Mouse (Mus musculus): Measurements from ENCODE around the gene Tox3.

The Tox3 gene

DNA sequence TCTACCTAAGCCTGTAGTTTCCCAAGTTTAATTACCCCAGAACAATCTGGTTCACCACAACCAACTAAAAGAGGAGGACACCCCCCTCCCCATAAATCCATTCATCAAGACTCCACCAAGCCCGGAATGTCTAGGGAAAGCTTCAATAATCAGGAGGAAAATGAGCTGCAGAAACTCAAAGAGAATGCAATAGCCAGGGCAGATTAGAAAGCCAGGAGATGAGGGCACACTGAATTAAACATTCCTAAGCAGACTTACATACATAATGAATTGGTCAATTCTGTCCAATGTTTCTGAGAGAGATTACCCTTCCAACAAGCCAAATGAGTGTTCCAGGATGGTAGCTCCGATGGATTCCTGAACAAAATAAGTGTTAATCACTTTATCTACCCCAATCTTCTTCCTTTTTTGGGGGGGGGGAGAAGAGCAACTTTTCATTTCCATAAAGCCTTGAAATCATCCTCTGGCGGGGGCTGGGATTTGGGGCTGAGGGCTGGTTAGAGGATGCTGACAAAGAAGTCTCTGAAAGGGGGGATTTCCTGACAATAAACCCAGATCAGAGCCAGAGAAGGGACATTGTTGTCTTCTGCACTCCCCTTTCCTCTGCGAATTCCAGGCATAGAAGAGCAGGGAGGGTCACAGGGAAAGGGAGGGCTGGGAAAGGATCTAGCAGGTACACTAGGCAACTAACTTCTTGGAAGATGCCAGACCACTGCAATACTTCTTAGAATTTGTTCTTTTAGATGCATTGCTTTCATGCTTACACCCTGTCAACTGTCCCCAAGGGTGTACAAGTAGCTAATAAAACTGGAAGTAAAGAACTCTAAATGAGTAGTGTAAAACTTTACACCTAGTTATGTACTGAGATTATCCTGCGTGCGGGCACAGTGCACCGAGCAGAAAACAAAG is 17.5 kb downstream of the Tox3 start:
- DNase-seq (ENCODE audit: low spot score in 2 of 2) = no peak

DNA sequence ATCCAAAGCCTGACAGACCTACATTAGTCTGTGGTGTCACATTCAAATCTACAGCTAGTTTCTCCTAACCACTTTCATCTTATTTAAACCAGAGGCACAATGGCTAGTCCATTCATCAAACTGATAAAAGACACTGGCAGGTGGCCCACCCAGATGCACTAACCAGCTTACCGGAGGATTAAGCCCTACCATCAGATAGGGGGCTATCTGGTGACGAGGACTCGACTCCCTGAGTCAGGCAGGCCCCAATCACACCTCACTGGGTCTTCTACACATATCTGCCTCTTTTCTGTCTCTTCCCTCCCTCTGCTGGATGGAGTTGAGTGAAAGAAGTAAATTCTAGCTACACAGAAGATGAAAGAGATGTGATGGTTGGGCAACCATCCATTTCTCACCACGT is 24.3 kb downstream of the Tox3 start:
- DNase-seq (ENCODE audit: low spot score in 2 of 2) = no peak

DNA sequence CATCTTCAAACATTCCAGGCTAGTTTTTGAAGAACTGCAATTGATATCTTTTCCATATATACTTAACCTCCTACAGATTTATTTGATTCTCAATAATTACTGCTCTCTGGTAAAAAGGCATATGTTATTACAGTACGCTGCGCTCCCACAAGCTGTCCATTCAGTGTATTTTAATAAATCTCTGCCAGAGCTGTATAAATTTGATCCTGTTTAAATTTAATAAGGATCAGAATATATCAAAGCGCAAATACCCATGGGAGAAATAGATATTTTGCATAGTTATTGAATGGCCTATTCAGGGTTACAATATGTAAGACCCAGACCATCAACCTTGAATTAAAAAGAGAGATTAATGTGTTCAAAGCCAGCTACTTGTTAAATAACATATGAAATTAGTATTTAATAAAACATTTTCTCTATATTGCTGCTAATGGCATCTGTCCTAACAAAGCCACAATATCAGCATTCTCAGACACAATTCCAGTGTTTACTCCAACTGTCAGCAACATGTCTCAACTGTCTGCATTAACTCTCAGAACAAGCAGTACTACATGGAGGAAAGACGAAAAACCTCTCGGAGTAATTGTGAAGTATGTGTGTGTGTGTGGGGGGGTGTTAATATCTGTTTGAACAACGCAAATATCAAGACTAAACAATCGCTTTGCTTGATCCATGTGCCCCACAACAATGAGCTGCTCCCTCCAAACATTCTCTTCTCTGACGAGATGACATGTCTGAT is 25.3 kb downstream of the Tox3 start:
- DNase-seq (ENCODE audit: low spot score in 2 of 2) = no peak

DNA sequence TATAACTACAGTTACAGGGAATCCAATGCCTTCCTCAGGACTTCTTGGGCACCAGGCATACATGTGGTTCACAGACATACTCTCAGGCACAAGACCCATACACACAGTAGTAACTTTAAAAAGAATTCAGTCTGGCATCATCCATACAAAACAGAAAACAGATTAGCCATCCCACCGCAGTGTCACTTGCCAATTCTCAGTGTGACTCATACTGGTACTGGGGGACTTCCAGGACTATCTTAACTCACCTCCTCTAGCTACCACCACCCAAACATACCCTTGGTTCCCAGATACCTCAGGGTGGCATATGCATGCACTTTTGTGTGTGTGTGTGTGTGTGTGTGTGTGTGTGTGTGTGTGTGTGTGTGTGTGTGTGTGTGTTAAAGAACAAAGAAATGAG is 26.9 kb downstream of the Tox3 start:
- DNase-seq (ENCODE audit: low spot score in 2 of 2) = no peak

DNA sequence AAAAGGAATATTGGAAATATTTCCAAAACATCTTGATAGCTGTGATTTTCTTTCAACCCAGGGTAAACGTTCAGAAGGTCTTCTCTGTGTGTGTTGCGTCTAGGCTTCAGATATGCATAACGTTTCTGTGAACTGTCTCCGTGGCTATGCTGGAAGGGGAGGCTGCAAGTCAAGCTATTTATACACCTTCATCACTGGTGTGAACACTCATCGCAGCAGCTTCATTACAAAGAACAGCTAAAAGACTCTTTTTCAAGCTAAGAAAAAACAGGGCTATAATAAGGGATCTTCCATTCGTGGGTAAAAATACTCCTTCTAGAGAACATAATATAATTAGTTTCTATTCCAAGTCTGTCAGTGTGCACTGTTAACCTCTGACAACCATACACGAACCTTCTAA is 33.8 kb downstream of the Tox3 start:
- DNase-seq (ENCODE audit: low spot score in 2 of 2) = no peak

DNA sequence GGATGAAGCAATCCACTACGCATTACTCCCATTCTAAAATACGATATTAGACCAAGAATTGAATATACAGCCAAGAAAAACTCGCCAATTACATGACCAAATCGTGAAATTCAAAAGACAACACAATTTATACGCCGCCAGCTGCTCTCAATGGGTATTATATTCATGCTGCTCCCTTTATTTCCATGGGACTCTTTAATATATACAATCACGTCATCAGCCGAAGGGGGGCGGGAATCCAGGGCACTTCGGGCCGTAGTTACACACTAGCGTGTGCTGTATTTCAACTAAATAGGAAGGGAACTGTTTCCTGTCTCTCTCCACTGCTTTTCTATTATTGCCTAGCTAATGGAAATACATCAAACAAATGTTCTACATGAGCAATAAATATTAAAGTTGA is 45.2 kb downstream of the Tox3 start:
- DNase-seq (ENCODE audit: low spot score in 2 of 2) = no peak

DNA sequence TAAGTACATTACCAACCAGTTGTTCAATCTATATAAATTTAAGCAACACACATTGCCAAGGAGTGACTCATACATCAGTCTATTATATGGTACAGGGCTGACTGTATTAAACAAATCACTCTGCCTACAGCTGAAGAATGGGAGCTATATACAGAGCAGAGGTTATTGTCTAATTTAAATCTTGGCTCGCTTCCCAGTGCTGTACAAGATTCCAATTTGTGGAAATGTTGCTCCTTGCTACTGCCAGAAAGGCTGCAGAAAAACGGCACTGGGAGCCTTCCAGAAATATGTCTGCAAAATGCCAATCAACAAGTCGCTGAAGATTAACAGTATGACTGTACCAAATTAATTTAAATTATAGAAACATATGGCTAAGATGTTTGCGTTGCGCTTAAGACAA is 45.9 kb downstream of the Tox3 start:
- no peak for DNase-seq (ENCODE audit: low spot score in 2 of 2)

DNA sequence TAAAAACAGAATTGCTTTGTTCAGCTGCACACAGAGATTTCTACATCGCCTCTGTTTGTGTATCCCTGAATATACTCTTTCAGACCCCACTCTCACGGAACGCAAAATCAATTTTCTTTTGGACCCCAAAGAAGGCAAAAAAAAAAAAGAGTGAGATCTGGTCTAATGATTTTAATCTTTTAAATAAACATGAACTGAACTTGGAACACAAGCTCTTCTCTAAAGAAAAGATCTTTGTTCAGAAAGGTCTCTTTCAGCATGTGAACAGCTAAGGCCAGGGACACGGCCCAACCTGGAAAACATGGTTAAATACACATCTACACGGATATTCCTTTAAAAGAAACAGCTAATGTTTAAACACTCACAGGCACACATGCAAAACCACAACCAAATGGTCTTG is 46.6 kb downstream of the Tox3 start:
- no peak for DNase-seq (ENCODE audit: low spot score in 2 of 2)

DNA sequence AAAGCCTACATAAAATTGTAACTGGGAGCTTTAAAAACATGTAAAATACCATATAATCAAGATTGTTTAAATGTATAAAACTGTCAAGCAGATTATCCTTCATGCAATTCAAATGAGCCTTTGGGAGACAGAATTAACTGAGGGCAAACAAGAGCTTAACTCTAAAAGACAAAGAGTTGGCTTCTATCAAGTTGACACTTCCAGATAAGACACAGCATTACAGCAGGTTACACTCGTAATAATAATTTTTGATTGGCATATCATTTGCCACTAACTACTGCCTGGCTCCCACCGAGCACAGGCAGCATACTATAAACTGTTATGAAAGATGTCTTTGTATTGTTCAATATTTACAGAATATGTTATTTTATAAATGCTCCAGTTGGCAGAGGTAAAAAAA is 47.2 kb downstream of the Tox3 start:
- no peak for DNase-seq (ENCODE audit: low spot score in 2 of 2)

DNA sequence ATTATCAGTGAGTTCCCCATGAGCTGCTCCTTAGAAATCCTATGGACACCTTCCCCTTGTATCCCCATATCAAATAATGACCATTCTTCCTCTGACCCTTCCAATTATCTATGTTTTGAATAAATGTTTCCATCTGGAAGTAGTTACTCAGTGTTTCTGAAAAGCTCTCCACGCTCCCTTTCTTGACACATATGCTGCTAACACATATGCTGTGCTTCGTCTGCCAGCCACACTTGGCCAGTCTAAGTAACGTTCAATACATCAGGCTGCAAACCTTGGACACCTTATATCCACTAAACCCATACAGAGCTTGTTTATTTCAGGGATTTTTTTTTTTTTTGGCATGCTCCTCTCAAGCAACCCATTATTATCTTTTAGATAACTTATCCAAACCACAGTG is 54.1 kb downstream of the Tox3 start:
- no peak for DNase-seq (ENCODE audit: low spot score in 2 of 2)

DNA sequence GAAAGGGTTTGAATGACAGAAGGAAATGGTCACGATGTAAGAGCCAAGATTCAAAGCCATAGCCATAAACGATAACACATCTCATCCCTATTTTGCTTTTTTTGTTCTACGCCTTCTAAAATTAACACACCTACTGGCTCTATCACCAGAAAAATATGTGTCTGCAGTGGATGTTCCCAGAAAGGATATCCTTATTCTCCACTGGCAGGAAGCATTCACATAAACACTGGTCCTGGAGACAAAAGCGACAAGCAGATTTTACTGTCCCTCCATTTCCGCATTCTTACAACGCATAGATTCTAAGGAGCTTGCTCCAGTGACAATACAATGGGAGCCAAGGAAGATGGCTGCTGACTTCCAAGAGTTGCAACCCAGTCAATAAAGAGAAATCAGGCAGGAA is 57.3 kb downstream of the Tox3 start:
- no peak for DNase-seq (ENCODE audit: low spot score in 2 of 2)

DNA sequence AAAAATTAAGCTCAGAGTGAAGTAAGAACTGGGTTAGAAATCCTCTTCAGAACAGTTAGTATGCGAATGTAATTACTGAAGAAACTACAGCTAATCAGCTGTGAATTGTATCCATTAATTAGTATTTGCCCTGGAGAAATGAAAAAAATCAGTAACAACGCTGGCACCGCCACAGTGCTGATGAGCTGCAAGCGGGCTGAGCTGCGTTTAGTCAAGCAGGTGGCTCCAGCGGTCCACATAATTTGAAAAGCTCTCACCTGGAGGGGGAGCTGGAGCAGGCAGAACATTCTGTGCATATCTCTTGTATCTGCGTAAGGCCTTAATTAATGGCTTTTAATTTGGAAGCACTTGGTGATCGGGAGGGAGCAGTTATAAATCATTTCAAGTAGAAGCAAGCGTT is 71.4 kb downstream of the Tox3 start:
- no peak for DNase-seq (ENCODE audit: low spot score in 2 of 2)

DNA sequence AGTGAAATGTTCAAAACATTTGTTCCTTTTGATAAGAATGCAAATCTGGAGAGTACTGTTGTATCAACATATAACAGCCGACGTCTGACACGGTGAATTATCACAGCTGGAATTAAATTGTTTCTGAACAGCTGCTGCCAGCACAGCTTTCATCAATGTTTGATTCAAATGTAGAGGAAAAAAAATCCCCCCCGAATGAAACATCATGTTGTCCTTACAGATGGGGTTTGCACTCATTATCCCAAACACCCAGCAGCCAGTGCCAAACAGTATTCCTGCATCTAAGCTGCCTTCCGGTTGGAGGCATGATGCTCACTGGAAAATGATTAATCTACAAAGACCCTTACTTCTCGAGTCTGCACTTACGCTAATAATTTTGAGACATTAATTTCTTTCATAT is 75.0 kb downstream of the Tox3 start:
- DNase-seq (ENCODE audit: low spot score in 2 of 2) = no peak

DNA sequence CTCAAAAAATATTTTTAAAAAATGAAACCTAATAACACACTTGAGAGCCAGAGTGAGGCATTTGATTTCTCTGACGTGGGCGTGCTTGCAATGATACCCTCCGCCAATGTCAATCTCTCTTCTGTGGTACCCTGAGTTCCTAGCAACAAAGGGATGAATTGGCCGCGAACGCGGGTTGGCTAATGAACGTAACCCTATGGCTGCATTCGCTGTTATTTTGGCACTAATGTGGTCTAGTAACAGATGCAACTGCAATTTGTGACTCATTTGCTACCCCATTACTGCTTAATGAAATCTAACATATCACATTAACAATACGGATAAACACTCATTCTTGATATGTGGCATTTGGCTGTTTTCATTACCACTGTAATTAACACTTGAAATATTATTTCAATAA is 76.2 kb downstream of the Tox3 start:
- no peak for DNase-seq (ENCODE audit: low spot score in 2 of 2)

DNA sequence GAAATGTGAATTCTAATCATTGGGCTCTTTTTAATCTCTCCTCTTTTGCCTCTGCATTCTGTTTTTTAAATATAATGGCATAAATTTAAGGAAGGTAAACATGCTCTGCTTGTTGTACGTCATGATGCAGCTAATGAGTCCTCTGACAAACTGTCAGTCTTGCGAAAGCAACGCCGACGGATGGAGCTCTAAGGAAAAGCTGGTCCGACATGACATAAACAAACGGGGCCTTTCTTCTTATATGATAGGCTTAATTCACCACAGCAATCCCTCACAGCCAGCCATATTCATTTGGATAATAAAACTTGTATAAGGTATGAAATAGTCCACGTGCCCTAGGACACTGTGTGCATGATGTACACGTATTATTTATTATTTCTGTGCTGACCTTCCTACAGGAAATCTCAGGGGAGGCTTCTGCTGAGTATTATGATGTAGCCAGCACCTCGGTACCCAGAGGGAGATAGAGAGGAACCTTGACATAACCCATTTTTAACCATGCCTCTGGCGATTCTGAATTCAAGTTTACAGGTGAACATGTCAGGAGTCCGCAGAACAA is 80.4 kb downstream of the Tox3 start:
- DNase-seq (ENCODE audit: low spot score in 2 of 2) = no peak

DNA sequence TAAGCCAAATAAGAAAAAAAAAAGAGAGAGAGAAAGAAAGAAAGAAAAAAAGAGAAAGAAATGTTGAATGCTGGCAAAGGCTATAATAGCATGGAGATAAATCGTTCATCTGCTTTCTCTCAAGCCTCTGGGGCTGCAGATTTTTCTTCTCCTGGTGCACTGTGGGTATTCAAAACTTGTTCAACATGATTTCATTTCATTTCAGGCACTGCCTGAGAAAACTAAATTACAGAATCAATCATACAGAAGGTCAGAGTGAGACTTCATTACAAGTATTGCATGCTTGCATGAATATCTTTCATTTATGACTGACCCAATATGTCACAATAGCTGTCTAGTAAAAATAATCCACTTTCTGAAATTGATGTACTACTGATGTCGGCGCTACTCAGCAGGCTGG is 81.2 kb downstream of the Tox3 start:
- DNase-seq (ENCODE audit: low spot score in 2 of 2) = no peak

DNA sequence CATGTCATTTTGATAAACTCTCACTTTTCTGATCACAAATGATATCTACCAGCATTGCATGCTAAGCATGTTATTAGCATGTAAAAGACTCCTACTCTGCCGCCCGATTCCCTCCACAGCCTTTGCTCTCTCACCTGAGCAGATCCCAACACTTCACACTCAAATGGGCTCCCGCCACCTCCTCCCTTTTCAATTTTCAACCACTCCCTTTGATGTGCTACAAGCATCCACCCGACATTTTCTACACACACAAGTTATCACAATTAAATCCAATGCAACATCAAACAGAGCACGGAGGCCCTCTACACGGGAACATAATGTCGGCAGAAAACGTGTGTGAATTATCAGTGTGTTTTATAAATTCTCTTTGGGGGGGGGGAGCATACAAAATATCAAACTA is 81.9 kb downstream of the Tox3 start:
- no peak for DNase-seq (ENCODE audit: low spot score in 2 of 2)

DNA sequence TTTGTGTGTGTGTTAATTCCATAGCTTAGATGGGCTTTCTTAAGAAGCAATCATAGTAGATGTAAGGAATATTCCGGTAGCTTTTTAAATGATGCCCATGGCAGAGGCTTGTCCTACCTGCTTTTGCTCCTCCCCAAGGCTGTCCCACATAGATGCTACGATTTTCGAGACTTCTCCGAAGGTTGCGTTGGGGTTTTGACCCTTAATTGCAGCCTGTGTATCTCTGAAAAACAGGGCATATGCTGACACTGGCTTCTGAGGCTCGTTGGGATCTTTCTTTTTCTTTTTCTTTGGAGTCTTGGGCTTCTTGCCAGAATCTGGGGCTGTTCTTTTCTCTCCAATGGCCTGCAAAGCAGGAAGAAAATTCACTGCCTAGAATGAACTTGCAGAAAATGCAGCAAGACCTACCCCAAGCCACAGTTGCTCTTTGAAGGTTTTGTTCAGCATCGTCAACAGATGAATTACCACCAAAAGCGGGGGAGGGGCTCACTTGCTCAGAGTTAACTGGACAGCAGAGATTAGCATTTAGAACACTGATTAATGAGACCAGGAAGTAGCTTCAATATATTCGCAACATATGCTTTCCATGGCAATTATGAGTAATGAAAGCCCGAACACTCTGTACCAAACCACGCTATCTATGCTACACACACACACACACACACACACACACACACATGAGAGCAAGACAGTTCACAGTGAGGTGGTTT is 93.8 kb downstream of the Tox3 start:
- peak in 1 of 2 experiments; percentile 6 for DNase-seq (ENCODE audit: low spot score in 2 of 2)

DNA sequence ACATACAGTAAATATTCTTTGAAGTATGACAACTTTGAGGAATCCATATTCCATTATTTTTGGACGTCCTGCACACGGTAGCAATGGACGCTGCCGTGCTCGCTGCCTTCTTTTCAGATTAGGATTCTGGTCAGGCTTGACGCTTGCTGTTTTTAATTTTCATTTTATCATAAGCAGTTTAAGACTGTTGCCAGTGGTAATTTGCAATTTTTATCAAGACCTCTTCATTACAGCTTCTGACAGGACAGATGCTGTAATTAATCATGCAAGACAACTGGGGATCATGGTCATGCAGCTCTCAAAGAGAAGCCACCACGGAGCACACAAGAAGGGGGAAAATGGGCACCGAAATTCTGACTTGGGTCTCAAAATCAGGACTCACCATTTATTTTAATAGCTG is 101.8 kb downstream of the Tox3 start:
- DNase-seq (ENCODE audit: low spot score in 2 of 2) = no peak

DNA sequence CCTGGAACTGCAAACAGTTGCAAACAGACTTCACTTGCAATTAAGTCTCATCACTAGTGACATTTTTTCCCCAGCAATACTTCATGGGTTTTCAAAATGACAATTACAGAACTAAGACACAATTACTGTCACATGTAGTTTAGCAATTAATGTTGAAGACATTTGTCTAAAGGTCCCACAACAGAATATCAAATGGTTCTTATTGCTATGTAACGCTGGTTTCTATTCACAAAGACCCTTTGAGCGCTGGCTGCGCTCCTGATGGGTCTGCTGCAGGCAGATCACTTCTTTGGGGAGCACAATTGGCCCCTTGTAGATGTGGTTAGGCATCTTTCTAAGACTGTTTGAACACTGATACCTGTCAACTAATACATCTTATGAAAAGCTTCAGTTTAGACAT is 102.3 kb downstream of the Tox3 start:
- no peak for DNase-seq (ENCODE audit: low spot score in 2 of 2)

DNA sequence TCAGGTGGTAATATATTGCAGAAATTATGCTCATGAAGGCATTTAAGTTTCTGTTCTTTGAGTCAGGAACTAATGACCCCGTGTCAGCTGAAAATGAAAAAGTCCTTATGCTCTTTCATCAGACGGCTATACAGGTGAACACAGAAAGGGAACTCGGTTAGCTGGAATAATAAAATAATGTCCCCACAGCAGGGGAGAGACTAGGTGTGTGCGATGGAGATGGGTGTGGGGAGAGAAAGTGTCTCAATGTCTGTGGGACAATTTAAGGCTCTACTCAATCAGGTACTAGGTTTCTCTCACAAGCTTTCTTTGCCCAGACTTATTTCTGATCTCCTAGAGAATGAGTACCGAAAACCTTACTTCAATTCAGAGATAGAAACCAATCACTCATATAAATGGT is 103.0 kb downstream of the Tox3 start:
- DNase-seq (ENCODE audit: low spot score in 2 of 2) = no peak

DNA sequence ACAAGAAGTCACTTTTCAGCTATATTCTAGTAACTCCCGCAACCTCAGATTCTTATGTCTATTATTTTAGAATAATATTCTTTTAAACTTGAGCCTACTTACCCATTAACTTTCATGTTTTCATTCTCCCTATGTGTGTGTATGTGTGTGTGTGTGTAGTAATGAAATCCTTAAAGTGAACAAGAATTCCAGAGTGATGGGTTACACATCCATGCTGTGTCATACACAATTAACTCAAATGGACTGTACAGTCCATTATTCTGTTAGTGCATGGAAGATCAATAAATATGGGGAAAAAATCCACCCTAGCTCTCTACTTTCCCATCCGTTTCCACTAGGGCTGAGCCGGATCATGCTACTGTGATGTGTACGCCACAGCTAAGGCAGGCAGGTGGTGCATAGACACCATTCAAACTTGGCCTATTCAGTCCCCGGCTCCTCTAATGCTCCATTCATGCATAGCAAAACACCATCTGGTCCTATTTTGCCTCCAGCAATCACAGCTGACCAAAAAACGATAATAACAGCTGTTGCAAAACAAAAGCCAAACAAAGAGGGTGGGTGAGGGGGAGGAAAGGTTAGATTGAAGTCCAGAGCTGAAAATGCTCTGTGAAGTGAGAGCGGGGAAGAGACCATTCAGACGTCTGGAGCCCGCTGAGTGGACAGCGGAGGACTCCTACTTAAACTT is 103.5 kb downstream of the Tox3 start:
- DNase-seq (ENCODE audit: low spot score in 2 of 2) = no peak
